In the genomic region with DNA sequence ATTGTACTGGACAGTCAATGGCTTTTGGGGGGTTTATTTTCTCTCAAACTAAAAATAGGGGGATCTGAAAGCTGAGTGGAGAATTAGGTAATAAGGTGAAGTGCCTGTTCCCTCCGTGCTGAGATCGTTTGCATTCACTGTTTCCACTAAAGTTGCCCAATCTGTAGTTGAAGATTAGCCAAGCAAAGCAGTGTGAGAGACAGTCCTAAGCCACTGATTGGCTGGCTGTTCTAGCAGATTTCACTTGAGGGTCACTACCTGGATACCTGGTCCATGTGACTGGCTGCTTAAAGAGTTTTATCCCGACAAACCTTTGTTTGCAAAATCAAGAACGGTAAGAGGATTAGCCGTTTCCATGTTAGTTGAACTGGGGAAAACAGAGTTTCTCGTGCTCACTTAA, we compare ENCODE assay signal across 13 mouse cellular contexts. TPM values are rescaled to one million over a fixed set of nuclear protein-coding genes. Genes with fewer than 3 reads are reported as not detected.
A peak's percentile ranks its signal among the peaks of the same experiment; 100 is the strongest.
DNase-seq lines count a peak whose midpoint lies in the region; ATAC-seq lines count a peak whose summit lies in the region.
"Had no signal": no experiment of that assay in that cellular context is flagged by ENCODE, and none has a peak within 500 bp of the region (broad histone marks: within the 10 kb centered on the region; RNA-seq: fewer than 3 reads in every experiment).

No protein-coding gene starts in this region.

- no peak overlapping the region for H3K9ac ChIP-seq in liver, embryonic 13.5 days
- no peak overlapping the region for H3K9ac ChIP-seq in forebrain, embryonic 11.5 days (ENCODE audit: low read length)
- H3K9ac ChIP-seq: forebrain, embryonic 12.5 days; heart, embryonic 12.5 days had no signal

- H3K27me3 ChIP-seq in liver, embryonic 13.5 days, result no peaks in the 10 kb centered on the region
- no peaks in the 10 kb centered on the region for H3K27me3 ChIP-seq in splenic B cell, adult 2 months (ENCODE audit: control insufficient read depth, insufficient read depth, low read length, poor library complexity, severe bottlenecking)
- no peaks in the 10 kb centered on the region for H3K27me3 ChIP-seq in forebrain, embryonic 11.5 days (ENCODE audit: control insufficient read depth, insufficient read depth, low read length)
- H3K27me3 ChIP-seq: forebrain, embryonic 12.5 days; heart, embryonic 12.5 days had no signal

- WGBS in liver, embryonic 13.5 days (ENCODE audit: insufficient replicate concordance), result 61% methylated on average over 6 of the region's 6 CpGs
- 40% methylated on average over 6 of the region's 6 CpGs for WGBS in forebrain, embryonic 11.5 days

- no peaks in the 10 kb centered on the region for H3K36me3 ChIP-seq in liver, embryonic 13.5 days
- H3K36me3 ChIP-seq in splenic B cell, adult 2 months (ENCODE audit: control insufficient read depth, insufficient read depth, low read length, poor library complexity, severe bottlenecking), result no peaks in the 10 kb centered on the region
- no peaks in the 10 kb centered on the region for H3K36me3 ChIP-seq in forebrain, embryonic 11.5 days (ENCODE audit: control insufficient read depth, insufficient read depth, low read length)
- H3K36me3 ChIP-seq: forebrain, embryonic 12.5 days; G1E; heart, embryonic 12.5 days had no signal

- peak; percentile 77 for ATAC-seq in liver, embryonic 13.5 days (ENCODE audit: low read depth)
- ATAC-seq in forebrain, embryonic 11.5 days (replicated peaks; ENCODE audit: low FRiP score), result no peak

- peak; percentile 3 for DNase-seq in brain, adult 2 months (ENCODE audit: low read depth, low spot score)
- peak; percentile 87 for DNase-seq in kidney, adult 11 months
- no peak for DNase-seq in liver, embryonic 13.5 days
- DNase-seq in splenic B cell, adult 2 months (ENCODE audit: low read depth, low spot score), result peak; percentile 44
- DNase-seq in forebrain, embryonic 11.5 days (ENCODE audit: low spot score), result no peak
- no peak for DNase-seq in left cerebral cortex, adult 9 months (ENCODE audit: low spot score in 2 of 2)
- no peak for DNase-seq in cerebellum, adult 8-10 months
- DNase-seq: adrenal gland, postnatal 14 days; cerebellum, postnatal 36 days; left cerebral cortex, postnatal 4 days had no signal

- peaks cover 6% of the 10 kb centered on the region; the same call in 1 of the 2 replicates for H3K4me1 ChIP-seq in liver, embryonic 13.5 days (replicated peaks)
- H3K4me1 ChIP-seq in forebrain, embryonic 11.5 days (replicated peaks; ENCODE audit: control insufficient read depth, insufficient read depth, low read length), result no peaks in the 10 kb centered on the region
- H3K4me1 ChIP-seq: forebrain, embryonic 12.5 days; heart, embryonic 12.5 days had no signal

- no peak overlapping the region for H3K4me3 ChIP-seq in liver, embryonic 13.5 days (replicated peaks)
- H3K4me3 ChIP-seq in forebrain, embryonic 11.5 days (ENCODE audit: low read depth, low read length), result no peak overlapping the region
- H3K4me3 ChIP-seq: forebrain, embryonic 12.5 days; heart, embryonic 12.5 days had no signal

- peak overlapping the region; percentile 53; the same call in 1 of the 2 replicates for H3K27ac ChIP-seq in liver, embryonic 13.5 days
- H3K27ac ChIP-seq in forebrain, embryonic 11.5 days (ENCODE audit: low read depth, low read length), result no peak overlapping the region
- H3K27ac ChIP-seq: forebrain, embryonic 12.5 days had no signal

- no peaks in the 10 kb centered on the region for H3K9me3 ChIP-seq in liver, embryonic 13.5 days (replicated peaks)
- H3K9me3 ChIP-seq in forebrain, embryonic 11.5 days (ENCODE audit: control insufficient read depth, low read length), result no peaks in the 10 kb centered on the region
- H3K9me3 ChIP-seq: forebrain, embryonic 12.5 days; heart, embryonic 12.5 days had no signal

- H3K4me2 ChIP-seq in liver, embryonic 13.5 days, result no peak overlapping the region
- H3K4me2 ChIP-seq in forebrain, embryonic 11.5 days (ENCODE audit: low read depth, low read length, severe bottlenecking), result no peak overlapping the region
- H3K4me2 ChIP-seq: forebrain, embryonic 12.5 days; heart, embryonic 12.5 days had no signal

RNA-seq across cellular contexts. Expression of gene Rbm47, which starts 58.7 kb away (rescaled TPM):
- 8.1 and 12.0 TPM in 2 replicates for polyA plus RNA-seq in liver, embryonic 13.5 days (2015; fragmentation: Nextera tagmentation; extraction: Ambion mirVana)
- 5.9 and 6.1 TPM in 2 replicates for polyA plus RNA-seq in forebrain, embryonic 11.5 days (2014; fragmentation: Nextera tagmentation; extraction: Ambion mirVana)
- polyA plus RNA-seq: G1E had no signal

Comparison
In these comparisons a context has a peak if more than half of its experiments do, and no peak if none do; other contexts are left out.
1. DNase-seq: peak in brain, adult 2 months (single experiment), kidney, adult 11 months (single experiment) and splenic B cell, adult 2 months (single experiment); none in liver, embryonic 13.5 days (single experiment), forebrain, embryonic 11.5 days (single experiment), left cerebral cortex, adult 9 months (0 of 2) and cerebellum, adult 8-10 months (single experiment).